Mouse (Mus musculus) induced T-regulatory cell, adult 2 months (primary cell): ENCODE results near the gene Myo18b.

ENCODE experiments used
- DNase-seq: peaks from one replicate; pipeline ENCODE4 v3.0.0-alpha.2; 2012; ENCODE audit warnings: low read depth

The Myo18b gene

DNA sequence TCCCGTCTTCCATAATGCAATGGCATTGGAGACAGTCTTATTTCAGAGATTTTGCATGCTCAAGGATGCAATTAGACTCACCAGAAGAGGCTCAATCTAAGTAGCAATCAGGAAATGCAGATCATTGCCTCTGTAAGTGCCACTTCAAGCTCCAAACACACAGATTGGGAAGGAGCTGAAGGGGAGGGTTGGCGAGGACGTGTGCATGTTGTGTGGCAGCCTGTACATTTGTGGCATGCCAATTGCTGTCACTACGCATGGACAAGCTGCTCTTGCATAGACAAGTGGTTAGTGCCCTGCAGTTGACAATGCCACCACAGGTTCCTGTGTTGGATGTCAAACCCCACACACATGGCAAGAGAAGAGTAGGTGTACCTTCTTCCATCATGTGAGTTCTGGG is 88.5 kb downstream of the Myo18b start:
- no peak for DNase-seq

DNA sequence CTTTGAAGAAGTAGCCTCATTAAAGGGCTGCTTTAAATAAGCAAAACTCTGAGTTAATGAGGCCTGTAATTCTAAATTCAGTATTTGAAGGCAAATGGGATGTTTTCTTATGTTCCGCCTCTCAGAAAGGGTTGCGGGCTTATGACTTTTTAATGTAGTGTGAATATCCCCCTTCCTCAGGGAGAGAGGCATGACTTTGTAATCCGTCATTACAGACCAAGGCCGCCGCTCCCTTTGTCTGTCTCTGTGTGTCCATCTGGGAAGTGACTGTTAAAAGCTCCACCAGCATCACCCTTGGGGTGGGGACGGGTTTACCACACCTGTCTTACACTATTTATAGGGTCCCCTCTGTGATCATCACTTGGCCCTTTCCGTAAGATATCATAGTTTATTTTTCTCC is 100.1 kb downstream of the Myo18b start:
- no peak for DNase-seq

DNA sequence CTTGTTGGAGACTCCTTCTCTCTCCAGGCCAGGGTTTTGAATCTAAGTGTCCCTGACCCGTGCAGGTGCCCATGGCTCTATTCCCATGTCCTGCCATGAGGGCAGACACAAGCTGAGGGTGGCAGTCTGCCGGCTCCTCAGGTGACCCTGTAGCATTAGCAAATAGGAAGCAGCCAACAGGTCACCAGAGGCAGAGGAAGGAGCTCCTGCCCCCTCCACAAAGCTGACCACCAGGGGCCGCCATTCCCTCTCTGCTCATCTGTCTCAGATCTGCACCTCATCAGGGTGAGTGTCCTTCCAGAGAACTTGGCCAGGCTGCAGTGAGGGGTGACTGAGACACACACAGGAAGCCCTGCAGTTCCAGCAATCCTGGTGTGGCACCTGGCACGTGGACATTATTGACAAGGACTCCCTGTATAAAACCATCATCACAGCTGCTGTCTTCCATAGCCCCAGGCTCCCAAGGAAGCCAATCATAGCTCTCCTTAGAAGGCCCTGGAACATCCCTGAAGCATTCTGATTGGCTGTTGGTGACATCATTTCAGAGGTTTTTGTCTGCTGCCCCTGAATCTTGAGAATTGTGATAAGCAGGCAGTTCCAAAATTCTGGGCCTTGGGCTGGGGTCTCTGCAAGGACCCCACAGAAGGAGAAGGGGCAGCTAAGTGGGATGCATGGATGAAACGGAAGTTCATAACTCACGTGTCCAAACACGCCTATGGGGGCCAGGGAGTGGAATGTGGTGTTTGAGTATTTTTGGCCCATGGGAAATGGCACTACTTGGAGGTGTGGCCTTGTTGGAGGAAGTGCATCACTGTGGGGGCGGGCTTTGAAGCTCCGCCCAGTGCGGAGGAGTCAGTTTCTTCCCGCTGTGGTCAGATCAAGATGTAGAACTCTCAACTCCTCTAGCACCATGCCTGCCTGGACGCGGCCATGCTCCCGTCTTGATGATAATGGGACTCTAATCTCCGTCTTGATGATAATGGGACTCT is 104.1 kb downstream of the Myo18b start:
- no peak for DNase-seq

DNA sequence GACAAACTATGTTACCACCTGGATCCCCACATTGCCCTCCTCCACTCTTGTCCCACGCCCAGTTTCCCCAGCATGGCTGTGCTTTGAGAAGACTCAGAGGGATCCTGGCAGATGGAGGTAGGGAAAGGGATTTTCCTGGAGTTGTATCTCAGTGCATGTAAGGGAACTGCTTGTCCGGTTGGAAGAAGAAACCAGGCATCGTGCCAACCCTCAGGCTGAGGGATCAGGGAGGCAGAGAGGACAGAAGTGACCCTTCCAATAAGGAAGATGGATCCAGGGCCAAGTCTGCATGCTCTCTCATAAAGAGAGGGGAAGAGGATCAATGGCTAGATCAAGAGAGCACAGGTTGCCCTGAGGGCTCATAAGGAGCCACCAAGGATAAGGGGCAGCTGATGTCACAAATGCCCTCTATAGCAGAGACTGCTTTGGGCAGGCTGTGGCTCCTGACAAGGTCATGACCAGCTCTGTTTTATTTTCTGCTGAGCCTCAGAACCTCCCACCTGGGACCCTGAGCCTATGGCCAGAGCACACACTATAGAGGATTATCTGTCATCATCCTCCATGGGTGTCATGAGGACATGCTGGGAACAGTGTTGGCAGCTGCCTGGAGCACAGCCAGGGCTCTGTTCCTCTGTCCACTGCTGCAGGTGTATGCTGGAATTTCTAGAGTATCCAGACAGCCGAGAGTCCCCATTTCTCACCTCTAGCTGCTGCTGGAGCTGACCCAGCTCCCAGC is 105.6 kb downstream of the Myo18b start:
- no peak for DNase-seq

DNA sequence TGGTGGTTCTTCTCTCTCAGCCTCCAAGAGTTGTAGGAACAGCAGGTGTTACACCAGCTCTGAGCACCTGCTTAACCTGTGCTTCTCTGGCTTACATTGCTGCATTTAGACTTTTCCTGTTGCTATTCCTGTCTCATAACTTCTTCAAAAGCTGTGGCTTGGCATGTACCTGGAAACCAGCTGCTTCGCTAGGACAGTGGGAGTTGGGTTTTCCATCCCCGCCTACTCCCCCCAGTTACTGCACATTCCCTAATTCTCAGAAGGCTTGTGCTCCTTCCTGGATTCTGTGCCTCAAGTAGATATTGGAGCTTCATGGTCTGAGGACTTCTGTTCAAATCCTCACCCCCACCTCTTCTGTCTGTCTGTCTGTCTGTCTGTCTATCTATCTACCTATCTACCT is 107.7 kb downstream of the Myo18b start:
- no peak for DNase-seq

DNA sequence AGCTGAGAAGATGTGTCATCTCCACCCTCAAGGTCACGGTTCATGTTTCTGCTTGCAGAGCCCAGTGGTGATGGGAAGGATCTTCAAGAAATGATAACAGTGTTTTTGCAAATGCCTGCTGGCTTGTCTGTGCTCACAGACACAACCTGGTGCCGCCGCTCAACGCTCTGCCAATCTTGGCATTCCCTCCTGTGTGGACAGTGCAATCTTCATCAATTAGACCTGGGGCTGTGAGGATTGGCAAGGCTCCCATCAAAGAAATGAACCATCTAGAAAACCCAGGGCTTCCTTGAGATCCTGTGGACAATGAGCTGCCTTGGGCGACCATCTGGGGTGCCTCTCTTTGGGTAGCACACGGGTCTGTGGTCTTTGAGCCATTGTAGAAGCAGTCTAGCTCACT is 109.4 kb downstream of the Myo18b start:
- DNase-seq, result no peak

DNA sequence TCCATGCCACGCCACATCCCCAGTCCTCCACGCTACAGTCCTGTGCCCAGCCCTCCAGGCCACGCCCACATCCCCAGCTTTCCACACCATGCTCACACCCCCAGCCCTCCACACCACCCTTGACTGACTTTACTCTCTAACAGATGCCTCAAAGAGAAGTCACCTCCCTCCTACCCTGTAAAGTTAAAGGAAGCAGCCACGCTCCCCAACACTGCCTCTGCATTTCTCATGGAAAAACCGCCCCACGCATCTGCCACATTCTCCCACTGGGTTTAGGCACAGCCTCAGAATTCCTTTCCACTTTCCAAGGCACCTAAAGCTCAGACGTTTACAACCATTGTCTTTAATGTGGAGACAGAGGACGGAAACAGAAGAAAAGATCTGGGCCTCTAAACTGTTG is 110.1 kb downstream of the Myo18b start:
- DNase-seq, result no peak

DNA sequence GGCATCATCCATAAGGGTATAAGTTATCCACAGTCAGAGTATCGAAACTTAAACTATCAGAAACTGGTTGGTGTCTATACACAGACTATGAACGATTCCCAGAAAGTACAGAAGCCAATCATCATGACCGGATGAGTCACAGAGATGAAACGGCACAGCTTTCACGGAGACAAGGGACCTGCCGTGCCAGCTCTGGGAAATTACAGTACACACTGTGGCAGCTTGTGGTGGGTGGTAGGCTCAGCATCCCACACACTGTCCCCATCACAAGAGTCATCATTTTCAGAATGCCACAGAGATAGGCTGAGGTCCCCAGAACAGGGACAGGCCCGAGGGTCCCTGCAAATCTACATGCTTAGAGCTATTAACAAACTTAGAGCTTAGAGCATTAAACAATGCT is 114.4 kb downstream of the Myo18b start:
- DNase-seq, result no peak

DNA sequence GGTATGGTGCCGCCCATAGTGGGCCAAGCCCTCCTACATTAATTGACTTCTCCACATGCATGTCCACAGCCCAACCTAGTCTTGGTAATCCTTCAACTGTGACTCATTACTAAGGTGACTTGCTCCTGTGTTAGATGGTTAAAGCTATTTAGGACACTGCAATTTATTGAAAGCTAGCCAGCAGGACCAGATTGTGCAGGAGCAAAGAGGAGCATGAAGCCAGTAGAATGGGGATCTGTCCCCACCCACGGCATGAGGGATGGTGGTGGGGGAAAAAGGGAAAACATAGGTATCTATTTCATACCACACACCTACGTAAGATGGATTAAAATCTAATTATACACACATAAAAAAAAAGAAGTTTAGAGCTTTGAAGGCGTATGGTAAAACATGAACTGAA is 114.9 kb downstream of the Myo18b start:
- no peak for DNase-seq

DNA sequence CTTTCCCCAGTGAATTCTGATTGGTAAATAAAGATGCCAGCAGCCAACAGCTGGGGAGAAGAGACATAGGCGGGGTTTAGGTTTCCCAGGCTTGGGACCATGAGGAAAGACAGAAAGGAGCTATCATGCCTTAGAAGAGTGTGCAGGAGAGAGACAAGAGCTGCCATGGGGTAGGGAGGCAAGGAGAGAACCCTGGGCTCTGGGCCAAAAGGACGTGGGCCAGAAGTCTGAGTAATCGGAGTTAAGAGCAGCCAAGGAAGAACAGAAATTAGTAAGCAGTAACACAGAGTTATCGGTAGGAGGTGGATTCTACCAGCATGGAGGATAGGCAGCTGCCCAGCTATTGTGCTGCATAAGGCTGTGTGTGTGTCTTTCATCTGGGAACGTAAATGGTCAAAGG is 115.8 kb downstream of the Myo18b start:
- DNase-seq, result no peak

DNA sequence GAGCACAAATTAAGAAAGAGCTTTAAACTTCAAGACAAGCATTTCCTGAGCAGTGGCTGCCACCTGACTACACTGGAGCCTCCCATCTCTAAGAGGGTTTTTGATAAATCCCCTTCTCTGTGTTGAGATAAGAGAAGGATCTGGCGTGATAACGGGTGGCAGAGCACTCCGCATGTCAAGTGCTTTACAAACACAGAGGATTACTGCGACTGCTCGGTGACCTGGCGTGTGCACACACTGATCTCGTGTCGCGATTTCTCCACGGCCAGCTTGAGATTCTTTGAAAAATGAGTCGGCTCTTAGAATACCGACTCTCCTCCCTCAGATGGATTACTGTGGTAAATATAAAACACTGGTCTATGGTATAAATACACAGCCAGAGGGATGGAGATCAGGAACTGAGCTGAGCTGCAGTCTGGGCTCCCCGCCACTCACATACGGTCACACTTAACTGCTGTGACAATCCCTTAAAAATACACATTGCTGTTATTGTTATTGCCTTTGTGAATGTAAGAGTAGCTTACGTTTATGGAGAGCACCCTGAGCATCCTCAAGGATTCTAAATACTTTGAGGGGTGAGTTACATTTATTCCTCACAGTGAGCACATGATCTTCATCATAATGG is 119.3 kb downstream of the Myo18b start:
- DNase-seq, result no peak

DNA sequence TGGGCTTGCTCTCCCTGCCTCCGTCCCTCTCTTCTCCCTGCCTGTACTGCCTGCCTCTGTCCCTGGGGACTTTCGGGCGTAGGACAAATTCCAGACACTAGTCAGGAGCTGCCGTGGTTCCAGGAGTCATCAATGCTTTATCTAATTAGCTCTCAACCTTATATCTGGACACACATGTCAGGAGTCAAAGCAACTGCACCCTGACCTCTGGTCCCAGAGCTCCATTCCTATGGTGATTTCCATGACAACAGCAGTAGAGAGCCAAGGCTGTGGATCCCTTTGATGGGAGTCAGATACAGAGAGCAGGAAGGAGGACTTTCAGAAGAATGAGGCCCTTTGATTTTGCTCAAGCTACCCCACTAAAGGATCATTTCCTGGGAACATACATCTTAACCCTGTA is 122.7 kb downstream of the Myo18b start:
- no peak for DNase-seq

DNA sequence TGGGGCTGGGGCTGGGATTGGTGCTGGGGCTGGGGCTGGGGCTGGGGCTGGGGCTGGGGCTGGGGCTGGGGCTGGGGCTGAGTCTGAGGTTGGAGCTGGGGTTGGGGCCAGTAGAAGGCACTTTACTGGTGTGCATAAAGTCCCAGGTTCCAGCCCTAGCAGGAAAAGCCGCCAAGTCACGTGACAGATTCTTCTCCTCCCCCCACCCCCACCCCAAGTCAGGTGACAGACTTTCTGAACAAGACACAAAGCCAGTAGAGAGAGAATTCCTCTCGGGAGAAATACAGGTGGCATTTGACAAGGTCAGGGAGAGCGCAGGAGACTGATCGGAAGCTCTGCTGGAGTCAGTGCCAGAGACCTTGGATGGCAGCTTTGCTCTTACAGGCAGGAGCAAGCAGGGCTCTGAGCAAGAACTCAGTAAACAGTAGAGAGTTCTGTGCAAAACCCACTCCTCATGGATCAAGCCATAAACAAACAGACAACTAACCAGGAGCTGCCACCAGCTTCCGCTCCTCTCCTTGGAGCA is 124.7 kb downstream of the Myo18b start:
- no peak for DNase-seq

DNA sequence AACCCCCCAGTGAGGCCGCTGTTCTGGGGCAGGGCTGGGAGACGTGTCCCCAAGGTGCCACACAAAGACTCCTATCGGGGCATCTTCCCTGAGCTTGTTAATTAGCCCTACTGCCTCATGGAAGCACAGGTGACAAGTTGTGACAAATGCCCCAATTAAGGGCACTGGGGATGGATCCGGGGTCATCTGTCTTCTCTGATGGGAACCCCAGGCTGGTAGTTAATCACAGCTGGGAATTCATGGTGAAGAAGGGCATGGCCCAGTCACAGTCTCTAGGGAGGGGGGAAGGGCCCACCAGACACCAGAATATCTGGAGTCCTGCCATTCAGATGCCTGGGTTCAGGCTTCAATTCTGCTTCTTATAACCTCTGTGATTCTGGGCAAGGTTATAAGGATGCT is 126.4 kb downstream of the Myo18b start:
- DNase-seq, result no peak

DNA sequence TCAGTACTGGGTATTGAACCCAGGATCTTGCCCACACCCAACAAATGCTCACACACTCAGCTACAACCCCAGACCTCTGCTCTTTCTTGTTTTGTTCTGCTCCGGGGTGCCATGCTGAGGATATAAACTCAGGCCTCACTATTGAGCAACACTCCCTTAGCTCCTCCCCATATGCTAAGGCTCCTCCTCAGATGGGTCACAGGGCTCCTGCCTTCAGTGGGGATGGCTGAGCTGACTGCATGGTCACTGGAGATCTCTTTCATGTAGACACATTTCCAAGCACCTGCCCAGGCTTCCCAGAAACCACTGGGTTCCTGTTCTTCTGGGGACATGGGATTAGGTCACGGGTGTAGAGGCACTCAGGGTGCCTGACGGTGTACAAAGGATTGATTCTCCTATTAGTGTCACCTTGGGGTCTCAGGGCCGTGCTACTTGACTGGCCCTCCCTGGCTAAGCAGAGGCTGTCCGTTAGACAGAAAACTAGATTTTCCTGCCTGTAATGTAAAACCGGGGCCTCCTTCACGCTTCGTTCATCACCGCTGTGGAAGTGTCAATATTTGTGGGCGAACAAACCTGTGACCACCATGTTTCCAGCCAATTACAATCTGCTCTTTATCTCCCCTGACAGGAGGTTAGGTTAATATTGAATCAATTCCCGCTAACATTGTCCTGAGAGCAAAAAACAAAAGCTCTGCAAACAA is 127.0 kb downstream of the Myo18b start:
- no peak for DNase-seq

DNA sequence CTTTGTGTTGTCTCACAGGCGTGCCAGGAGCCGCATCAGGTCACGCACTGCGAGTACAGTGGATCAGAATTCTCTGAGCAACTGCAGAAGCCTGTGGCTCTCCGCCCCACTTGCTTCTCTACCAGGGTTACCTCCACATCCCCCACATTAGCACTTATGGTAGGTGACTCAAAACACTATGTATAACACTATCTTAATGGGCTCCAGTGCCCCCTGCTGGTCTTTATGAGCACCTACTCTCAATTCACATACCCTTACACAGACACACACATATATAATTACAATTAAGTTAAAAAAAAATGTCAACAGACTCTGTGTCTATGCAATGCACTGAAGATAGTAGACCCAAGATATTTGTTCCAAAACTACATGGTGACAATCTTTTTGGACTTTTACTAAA is 127.6 kb downstream of the Myo18b start:
- no peak for DNase-seq

DNA sequence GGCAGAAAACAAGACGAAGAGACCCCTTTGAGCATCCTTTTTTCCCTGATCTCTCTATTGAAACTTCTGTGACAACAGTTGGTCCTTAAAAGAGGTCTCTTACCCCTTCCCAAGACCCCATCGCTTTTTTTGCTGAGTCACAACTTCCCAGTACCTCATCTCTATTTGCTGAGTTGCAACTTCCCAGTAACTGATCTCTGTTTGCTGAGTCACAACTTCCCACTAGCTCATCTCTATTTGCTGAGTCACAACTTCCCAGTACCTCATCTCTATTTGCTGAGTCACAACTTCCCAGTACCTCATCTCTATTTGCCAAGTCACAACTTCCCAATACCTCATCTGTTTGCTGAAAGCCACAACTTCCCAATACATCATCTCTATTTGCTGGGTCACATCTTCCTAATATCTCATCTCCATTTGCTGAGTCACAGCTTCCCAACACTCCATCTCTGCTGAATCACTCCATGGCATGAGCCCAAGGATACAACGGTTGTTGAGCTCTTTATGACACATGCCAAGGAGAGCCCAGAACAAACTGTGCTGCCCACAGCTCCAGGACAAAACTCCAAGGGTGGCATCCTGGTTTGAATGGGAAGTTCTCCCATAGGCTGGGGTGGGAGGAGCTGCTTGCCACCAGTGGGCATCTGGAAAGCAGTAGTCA is 134.6 kb downstream of the Myo18b start:
- DNase-seq, result no peak

DNA sequence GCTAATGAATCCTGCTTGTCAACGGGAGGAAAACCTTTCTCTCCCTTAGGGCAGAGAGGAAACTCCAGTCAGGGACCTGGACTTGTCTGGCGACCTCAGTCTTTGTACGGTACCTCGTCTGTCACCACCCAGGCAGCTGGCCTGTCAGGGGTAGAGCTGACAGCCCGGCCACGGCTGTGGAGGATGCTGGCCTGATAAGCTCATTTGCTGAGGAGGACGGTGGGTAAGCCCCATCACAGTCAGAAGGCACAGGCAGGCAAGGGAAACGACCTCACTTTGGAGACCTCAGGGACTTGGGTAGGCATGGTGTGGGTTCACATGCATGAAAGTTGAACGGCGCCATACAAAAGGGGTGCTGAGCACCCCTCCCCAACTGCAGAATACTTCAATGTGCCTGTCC is 140.6 kb downstream of the Myo18b start:
- DNase-seq, result no peak

DNA sequence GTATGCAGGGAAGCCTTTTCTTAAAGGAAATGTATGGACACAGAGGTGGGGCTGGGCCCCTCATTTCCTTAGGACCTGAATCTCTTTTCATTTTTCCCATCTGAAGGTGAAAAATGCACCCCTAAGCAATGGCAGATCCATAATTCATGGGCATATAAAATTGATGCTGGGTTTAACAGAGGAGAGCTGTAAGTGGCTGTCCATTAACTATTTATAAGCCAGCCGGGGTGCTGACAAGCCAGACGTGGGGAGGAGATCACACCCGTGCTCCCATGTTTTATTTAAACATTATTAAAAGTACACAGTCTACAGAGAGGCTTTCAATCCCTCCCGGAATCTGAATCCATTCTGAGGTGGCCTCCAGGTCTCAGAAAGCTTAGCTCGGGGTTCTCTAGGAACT is 146.5 kb downstream of the Myo18b start:
- no peak for DNase-seq

DNA sequence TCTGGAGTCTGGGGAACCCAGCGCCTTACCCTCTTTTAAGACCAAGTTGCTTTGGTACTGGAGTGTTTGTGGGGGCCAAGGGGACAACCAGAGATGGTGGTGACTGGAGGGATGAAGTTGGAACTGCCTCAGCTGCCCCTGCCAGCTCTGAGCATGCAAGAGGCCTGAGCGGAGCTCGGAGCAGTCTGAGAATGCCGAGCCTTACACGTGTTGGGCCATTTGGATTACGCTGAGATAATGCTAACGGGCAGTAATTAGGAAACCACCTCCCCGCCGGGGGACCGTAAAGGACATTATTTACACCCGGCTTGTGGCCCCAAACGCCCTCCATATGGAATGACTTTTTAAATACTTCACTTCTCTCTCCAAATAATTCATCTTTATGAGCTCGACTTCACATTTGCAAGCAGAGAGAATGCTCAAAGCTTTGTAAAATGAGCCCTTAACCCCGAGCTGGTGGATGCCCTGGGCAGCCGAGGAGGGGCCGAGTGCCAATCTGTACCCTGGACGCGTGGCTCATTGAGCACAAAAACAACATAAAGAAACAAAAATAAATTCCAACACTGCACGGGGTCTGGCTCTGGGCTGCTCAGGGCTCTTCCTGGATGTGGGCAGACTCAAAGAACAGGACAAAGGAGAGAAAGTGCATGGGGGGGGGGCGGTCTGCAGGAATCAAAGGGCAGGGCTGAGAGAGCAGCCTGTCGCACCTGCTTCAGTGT is 148.0 kb downstream of the Myo18b start:
- no peak for DNase-seq
